Mouse (Mus musculus) 416B (cell line): ENCODE data around the gene Txlnb.
"Not testable (repeated sequence)": the region's sequence is repeated elsewhere in the genome, so short reads cannot be mapped to it uniquely, and the experiment has no call there.

Source experiments
- DNase-seq: peaks from one replicate; pipeline ENCODE4 v3.0.0; 2011; ENCODE audit warnings: low read depth

The Txlnb gene

GRCm38 (mm10) chr10:17795767-17796631, at the start of gene Txlnb:
Txlnb (plus strand) TSS chr10:17796226.
- peak; percentile 95 for DNase-seq

GRCm38 (mm10) chr10:17752478-17752877, 43.5 kb upstream of the Txlnb start:
- no peak for DNase-seq

GRCm38 (mm10) chr10:17759772-17760171, 36.3 kb upstream of the Txlnb start:
- DNase-seq = no peak

GRCm38 (mm10) chr10:17760750-17761613, 35.0 kb upstream of the Txlnb start:
- DNase-seq = peak; percentile 40

GRCm38 (mm10) chr10:17761652-17762051, 34.4 kb upstream of the Txlnb start:
- peak; percentile 58 for DNase-seq

- no peak for DNase-seq
These were observed 33.1 kb upstream of the Txlnb start for GRCm38 (mm10) chr10:17762946-17763345.

- DNase-seq = no peak
These were observed 26.2 kb upstream of the Txlnb start for GRCm38 (mm10) chr10:17769856-17770255.

- peak; percentile 97 for DNase-seq
These were observed 23.7 kb upstream of the Txlnb start for GRCm38 (mm10) chr10:17772364-17772763.

- DNase-seq = peak; percentile 18
These were observed 21.7 kb upstream of the Txlnb start for GRCm38 (mm10) chr10:17774366-17774765.

- peak; percentile 90 for DNase-seq
These were observed 20.9 kb upstream of the Txlnb start for GRCm38 (mm10) chr10:17775079-17775478.

GRCm38 (mm10) chr10:17776684-17777083, 19.3 kb upstream of the Txlnb start:
- DNase-seq = not testable (repeated sequence)

- no peak for DNase-seq
These were observed 9.3 kb upstream of the Txlnb start for GRCm38 (mm10) chr10:17786771-17787170.

GRCm38 (mm10) chr10:17787938-17788337, 8.1 kb upstream of the Txlnb start:
- DNase-seq = peak; percentile 43

GRCm38 (mm10) chr10:17788347-17788746, 7.7 kb upstream of the Txlnb start:
- peak; percentile 21 for DNase-seq

- DNase-seq = peak; percentile 33
These were observed 2.1 kb upstream of the Txlnb start for GRCm38 (mm10) chr10:17793926-17794325.

- DNase-seq = no peak
These were observed 1.6 kb upstream of the Txlnb start for GRCm38 (mm10) chr10:17794443-17794842.

- no peak for DNase-seq
These were observed 799 bp upstream of the Txlnb start for GRCm38 (mm10) chr10:17795227-17795626.

- DNase-seq = no peak
These were observed 1.0 kb downstream of the Txlnb start for GRCm38 (mm10) chr10:17796846-17797631.

GRCm38 (mm10) chr10:17797681-17798080, 1.7 kb downstream of the Txlnb start:
- DNase-seq = peak; percentile 56

GRCm38 (mm10) chr10:17801788-17802187, 5.8 kb downstream of the Txlnb start:
- no peak for DNase-seq

- DNase-seq = no peak
These were observed 12.5 kb downstream of the Txlnb start for GRCm38 (mm10) chr10:17808526-17808925.

GRCm38 (mm10) chr10:17815052-17815451, 19.0 kb downstream of the Txlnb start:
- DNase-seq = no peak
